Mouse (Mus musculus) intestine, postnatal 0 days (tissue): ENCODE results near the gene Slc4a1ap. TPM values are rescaled to one million over a fixed set of nuclear protein-coding genes. Genes with fewer than 3 reads are reported as not detected.

ENCODE experiments used
- ATAC-seq: fragments of 200-750 bp; cut with Nextera tagmentation; 2 replicates; pipeline ENCODE4 v1.8.0; 2017; ENCODE audit warnings: mild to moderate bottlenecking, moderate TSS enrichment, moderate library complexity
- H3K27ac ChIP-seq: fragments of 300-500 bp; sonication (generic); 2 replicates; pipeline ENCODE4 v1.5.1; 2014; ENCODE audit warnings: mild to moderate bottlenecking, low read depth, low read length, moderate library complexity
- H3K27me3 ChIP-seq: fragments of 300-500 bp; sonication (generic); replicated peaks from 2 replicates; pipeline ENCODE4 v1.6.1; 2014; ENCODE audit warnings: low read length, mixed read lengths; ENCODE audit not compliant: control insufficient read depth, insufficient read depth
- H3K36me3 ChIP-seq: fragments of 300-500 bp; sonication (generic); 2 replicates; pipeline ENCODE4 v1.6.1; 2014; ENCODE audit warnings: mild to moderate bottlenecking, moderate library complexity; ENCODE audit not compliant: control insufficient read depth, insufficient read depth
- H3K4me1 ChIP-seq: fragments of 300-500 bp; sonication (generic); replicated peaks from 2 replicates; pipeline ENCODE4 v1.6.1; 2014; ENCODE audit warnings: antibody characterized with exemption, low read length, mixed read lengths; ENCODE audit not compliant: control insufficient read depth, insufficient read depth
- H3K4me2 ChIP-seq: fragments of 300-500 bp; sonication (generic); replicated peaks from 2 replicates; pipeline ENCODE4 v1.6.1; 2014; ENCODE audit warnings: low read depth, mild to moderate bottlenecking, moderate library complexity
- H3K4me3 ChIP-seq: fragments of 300-500 bp; sonication (generic); 2 replicates; pipeline ENCODE4 v1.5.1; 2014; ENCODE audit warnings: low read depth, low read length
- H3K9ac ChIP-seq: fragments of 300-500 bp; sonication (generic); 2 replicates; pipeline ENCODE4 v1.6.1; 2014; ENCODE audit warnings: mild to moderate bottlenecking, low read depth, low read length
- H3K9me3 ChIP-seq: fragments of 300-500 bp; sonication (generic); 2 replicates; pipeline ENCODE4 v1.6.1; 2016; ENCODE audit warnings: mixed run types; ENCODE audit not compliant: control insufficient read depth
- CTCF ChIP-seq: sonication (generic); IDR thresholded peaks from 2 replicates; pipeline ENCODE4 v1.5.1; 2016; ENCODE audit warnings: low read depth, mild to moderate bottlenecking, control low read depth, antibody characterized with exemption, moderate library complexity
- WGBS: fragments of 180-500 bp; shearing (Covaris S2); extraction: QIAGEN DNeasy Blood & Tissue Kit; methylation state at CpG from one replicate; pipeline ENCODE4 v1.1.7; 2014; 5-methylcytosine and 5-hydroxymethylcytosine counted together
- polyA plus RNA-seq: library from polyadenylated mRNA; unstranded; fragments of >200 nt; fragmentation: Nextera tagmentation; extraction: Ambion mirVana; gene quantifications from 2 replicates; pipeline ENCODE4 v1.2.1, GENCODE M21; 2015

The Slc4a1ap gene
- polyA plus RNA-seq, 1 experiment from 2014 or later = 13.6 TPM

DNA sequence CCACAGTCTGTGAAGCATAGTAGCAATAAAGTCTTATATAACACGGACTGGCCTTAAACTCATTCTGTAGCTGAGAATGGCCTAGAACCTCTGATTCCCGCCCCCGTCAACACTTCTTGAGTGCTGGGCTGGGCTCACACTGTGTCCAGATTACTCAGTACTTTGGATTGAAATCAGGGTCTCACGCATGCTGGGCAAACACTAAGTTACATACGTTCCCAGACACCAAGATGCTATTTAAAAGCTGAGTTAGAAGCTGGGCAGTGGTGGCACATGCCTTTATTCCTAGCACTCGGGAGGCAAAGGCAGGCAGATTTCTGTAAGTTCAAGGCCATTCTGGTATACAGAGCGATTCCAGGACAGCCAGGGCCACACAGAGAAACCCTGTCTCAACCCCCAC is 71.3 kb downstream of the Slc4a1ap start:
- TF ChIP-seq CTCF = no peak
- H3K27ac ChIP-seq = no peak overlapping the region
- 81% methylated on average over 7 of the region's 7 CpGs for WGBS
- H3K4me3 ChIP-seq = no peak overlapping the region
- no peak overlapping the region for H3K4me2 ChIP-seq
- 0 out of 2 replicates have a peak, but pooled peaks cover 5% of the 10 kb centered on the region for H3K4me1 ChIP-seq
- H3K9me3 ChIP-seq = no peaks in the 10 kb centered on the region
- no peaks in the 10 kb centered on the region for H3K27me3 ChIP-seq
- ATAC-seq = no peak
- H3K36me3 ChIP-seq = no peaks in the 10 kb centered on the region
- H3K9ac ChIP-seq = no peak overlapping the region

DNA sequence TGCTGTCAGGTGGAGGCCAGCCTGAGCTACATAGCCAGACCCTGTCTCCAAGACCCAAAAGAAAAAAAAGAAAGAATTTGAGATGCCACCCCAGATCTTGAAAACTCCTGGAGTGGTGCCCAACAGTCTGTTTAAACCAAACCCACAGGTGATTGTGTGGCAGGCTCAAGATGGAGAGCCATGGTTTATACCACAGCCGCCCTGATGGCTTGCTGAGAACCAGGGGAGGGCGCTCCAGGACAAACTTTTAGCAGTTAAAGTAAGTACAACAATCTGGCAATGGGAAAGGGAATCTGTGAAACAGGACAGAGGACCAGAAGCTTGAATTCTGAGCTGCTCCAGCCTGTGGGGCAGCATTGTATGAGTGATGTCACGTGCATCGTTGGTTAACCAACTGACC is 71.8 kb downstream of the Slc4a1ap start:
- Histone ChIP-seq H3K36me3 (no peaks in the 10 kb centered on the region), H3K4me2 (no peak overlapping the region), H3K9me3 (no peaks in the 10 kb centered on the region), H3K27ac (no peak overlapping the region), H3K4me3 (no peak overlapping the region), H3K27me3 (no peaks in the 10 kb centered on the region), H3K4me1 (0 out of 2 replicates have a peak, but pooled peaks cover 5% of the 10 kb centered on the region), H3K9ac (no peak overlapping the region)
- WGBS = 78% methylated on average over 4 of the region's 4 CpGs
- TF ChIP-seq CTCF = peak; percentile 67
- no peak for ATAC-seq

DNA sequence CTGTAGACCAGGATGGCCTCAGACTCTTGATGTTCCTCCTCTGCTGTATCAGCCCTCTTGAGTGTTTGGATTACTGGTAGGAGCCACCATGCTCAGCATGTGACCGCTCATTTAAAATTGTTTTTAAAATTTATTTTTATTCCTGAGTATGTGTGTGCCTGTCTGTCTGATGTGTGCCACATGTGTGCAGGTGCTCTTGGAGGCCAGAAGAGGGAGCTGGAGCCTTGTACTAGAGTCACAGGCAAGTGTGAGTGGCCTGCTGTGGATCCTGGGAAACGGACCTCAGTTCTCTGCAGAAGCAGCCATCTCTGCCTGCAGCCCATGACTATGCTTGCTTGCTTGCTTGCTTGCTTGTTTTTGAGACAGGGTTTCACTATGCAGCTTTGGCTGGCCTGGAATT is 72.4 kb downstream of the Slc4a1ap start:
- WGBS = 90% methylated on average over 2 of the region's 2 CpGs
- ATAC-seq = no peak
- TF ChIP-seq CTCF = peak; percentile 59

GRCm38 (mm10) chr5:31601162-31601722 is 74.4 kb downstream of the Slc4a1ap start:
- H3K4me3 ChIP-seq = no peak overlapping the region
- H3K4me2 ChIP-seq = no peak overlapping the region
- no peaks in the 10 kb centered on the region for H3K9me3 ChIP-seq
- H3K27ac ChIP-seq = no peak overlapping the region
- TF ChIP-seq CTCF = no peak
- H3K36me3 ChIP-seq = no peaks in the 10 kb centered on the region
- H3K9ac ChIP-seq = no peak overlapping the region
- ATAC-seq = no peak
- H3K4me1 ChIP-seq = 0 out of 2 replicates have a peak, but pooled peaks cover 5% of the 10 kb centered on the region
- WGBS = 76% methylated on average over 7 of the region's 7 CpGs
- H3K27me3 ChIP-seq = no peaks in the 10 kb centered on the region

More for the DNA sequence above, 72.4 kb downstream of the Slc4a1ap start:
- H3K9ac ChIP-seq = no peak overlapping the region
- H3K4me1 ChIP-seq = 0 out of 2 replicates have a peak, but pooled peaks cover 5% of the 10 kb centered on the region
- H3K36me3 ChIP-seq = no peaks in the 10 kb centered on the region
- no peaks in the 10 kb centered on the region for H3K27me3 ChIP-seq
- H3K9me3 ChIP-seq = no peaks in the 10 kb centered on the region
- no peak overlapping the region for H3K4me2 ChIP-seq
- H3K27ac ChIP-seq = no peak overlapping the region
- H3K4me3 ChIP-seq = no peak overlapping the region

DNA sequence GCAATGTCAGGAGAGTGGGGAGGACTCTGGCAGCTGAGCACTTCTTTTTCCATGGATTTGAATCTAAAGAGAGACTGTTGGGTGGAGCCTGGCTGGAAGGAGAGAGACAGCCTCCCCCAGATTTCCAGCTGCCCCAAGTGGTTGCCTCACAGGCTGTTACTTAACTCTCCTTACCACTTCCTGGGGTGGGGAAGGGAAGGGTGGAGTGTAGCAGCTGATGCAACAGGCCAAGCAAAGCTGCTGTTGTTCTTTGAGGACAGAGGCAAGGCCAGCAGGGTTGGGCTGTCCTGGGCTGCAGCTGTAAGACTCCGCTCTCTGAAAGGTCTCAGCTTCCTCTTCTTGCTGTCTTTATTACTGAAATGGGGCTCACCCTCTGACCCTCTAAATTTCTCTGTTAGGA is 75.6 kb downstream of the Slc4a1ap start:
- TF ChIP-seq CTCF = 0 out of 2 replicates have a peak, but pooled peaks have one; percentile 26
- Histone ChIP-seq H3K4me1 (0 out of 2 replicates have a peak, but pooled peaks cover 5% of the 10 kb centered on the region), H3K9ac (no peak overlapping the region), H3K9me3 (no peaks in the 10 kb centered on the region), H3K4me2 (no peak overlapping the region), H3K27ac (peak overlapping the region; percentile 66; the same call in 1 of the 2 replicates), H3K4me3 (no peak overlapping the region), H3K27me3 (no peaks in the 10 kb centered on the region), H3K36me3 (no peaks in the 10 kb centered on the region)
- WGBS = 48% methylated on average over 1 of the region's 1 CpGs
- ATAC-seq = peak; percentile 88

DNA sequence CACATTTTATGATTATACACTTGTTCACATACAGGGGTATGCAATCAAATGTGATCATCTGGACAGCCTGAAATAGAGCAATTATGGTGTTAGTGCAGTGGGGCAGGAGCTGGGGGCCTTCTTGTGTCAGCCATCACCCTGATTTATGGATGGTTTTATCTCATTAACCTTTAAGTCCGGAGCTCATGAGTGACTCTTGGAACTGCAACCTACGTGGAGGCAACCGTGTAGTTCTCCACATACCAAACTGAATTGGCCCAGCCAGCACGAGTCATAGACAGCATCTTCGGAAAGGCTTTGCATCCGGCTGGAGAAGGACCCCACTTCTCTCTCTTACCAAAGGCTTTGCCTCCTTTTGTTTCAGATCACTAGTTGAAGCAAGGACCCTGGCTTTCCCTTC is 77.0 kb downstream of the Slc4a1ap start:
- ATAC-seq = no peak
- H3K4me3 ChIP-seq = no peak overlapping the region
- 56% methylated on average over 6 of the region's 6 CpGs for WGBS

More for the DNA sequence above, 77.0 kb downstream of the Slc4a1ap start:
- Histone ChIP-seq H3K9ac (no peak overlapping the region), H3K27ac (no peak overlapping the region), H3K9me3 (no peaks in the 10 kb centered on the region), H3K27me3 (no peaks in the 10 kb centered on the region), H3K36me3 (no peaks in the 10 kb centered on the region), H3K4me1 (0 out of 2 replicates have a peak, but pooled peaks cover 5% of the 10 kb centered on the region), H3K4me2 (no peak overlapping the region)
- TF ChIP-seq CTCF = no peak
